ENCODE assay signal across 10 mouse cellular contexts in genomic region chr9:46302142-46302541, GRCm38 (mm10). TPM values are rescaled to one million over a fixed set of nuclear protein-coding genes. Genes with fewer than 3 reads are reported as not detected.
DNase-seq lines count a peak whose midpoint lies in the region; ATAC-seq and TF ChIP-seq lines count a peak whose summit lies in the region.
"Had no signal": no experiment of that assay in that cellular context is flagged by ENCODE, and none has a peak within 500 bp of the region (broad histone marks: within the 10 kb centered on the region; RNA-seq: fewer than 3 reads in every experiment).

No protein-coding gene starts in this region.

- no peak overlapping the region for H3K4me2 ChIP-seq in intestine, postnatal 0 days (replicated peaks; ENCODE audit: low read depth)
- H3K4me2 ChIP-seq in intestine, embryonic 15.5 days (replicated peaks) = no peak overlapping the region
- no peak overlapping the region for H3K4me2 ChIP-seq in midbrain, embryonic 15.5 days
- H3K4me2 ChIP-seq: embryonic facial prominence, embryonic 13.5 days had no signal

- intact Hi-C loops in left cerebral cortex, adult 2 months (cut with DNase I) = no loop called here

- no peak overlapping the region for H3K9ac ChIP-seq in intestine, postnatal 0 days (ENCODE audit: low read depth, low read length)
- H3K9ac ChIP-seq in intestine, embryonic 15.5 days = no peak overlapping the region
- no peak overlapping the region for H3K9ac ChIP-seq in midbrain, embryonic 15.5 days
- H3K9ac ChIP-seq: embryonic facial prominence, embryonic 13.5 days had no signal

- 5% methylated on average over 2 of the region's 2 CpGs for WGBS in intestine, postnatal 0 days
- 9% methylated on average over 2 of the region's 2 CpGs for WGBS in intestine, embryonic 15.5 days
- WGBS in cerebellum, adult 2 months = 11% methylated on average over 2 of the region's 2 CpGs
- WGBS in midbrain, embryonic 15.5 days = 6% methylated on average over 2 of the region's 2 CpGs
- whole genome bisulfite sequencing in thymus, adult 2 months = 11% methylated on average over 2 of the region's 2 CpGs

- ATAC-seq in intestine, postnatal 0 days = no peak
- no peak; the same call in 1 of the 2 replicates for ATAC-seq in intestine, embryonic 15.5 days
- ATAC-seq in midbrain, embryonic 15.5 days (replicated peaks) = peak; percentile 48; the same call in 1 of the 2 replicates

- no peak overlapping the region for H3K4me3 ChIP-seq in intestine, postnatal 0 days (ENCODE audit: low read depth, low read length)
- no peak overlapping the region for H3K4me3 ChIP-seq in intestine, embryonic 15.5 days (replicated peaks)
- H3K4me3 ChIP-seq in cerebellum, adult 2 months (replicated peaks; ENCODE audit: insufficient read depth, low read depth, low read length) = no peak overlapping the region
- H3K4me3 ChIP-seq in left cerebral cortex, adult 2 months = no peak overlapping the region
- no peak overlapping the region for H3K4me3 ChIP-seq in midbrain, embryonic 15.5 days
- H3K4me3 ChIP-seq in thymus, adult 2 months (ENCODE audit: control insufficient read depth, insufficient read depth, low read length) = no peak overlapping the region
- H3K4me3 ChIP-seq: embryonic facial prominence, embryonic 13.5 days had no signal

- H3K27me3 ChIP-seq in intestine, postnatal 0 days (replicated peaks; ENCODE audit: control insufficient read depth, insufficient read depth, low read length) = no peaks in the 10 kb centered on the region
- no peaks in the 10 kb centered on the region for H3K27me3 ChIP-seq in intestine, embryonic 15.5 days (replicated peaks)
- no peaks in the 10 kb centered on the region for H3K27me3 ChIP-seq in cerebellum, adult 2 months (ENCODE audit: control insufficient read depth, insufficient read depth, low read length)
- H3K27me3 ChIP-seq in midbrain, embryonic 15.5 days (replicated peaks) = no peaks in the 10 kb centered on the region
- no peaks in the 10 kb centered on the region for H3K27me3 ChIP-seq in thymus, adult 2 months (ENCODE audit: control insufficient read depth, insufficient read depth, low read length)
- H3K27me3 ChIP-seq: embryonic facial prominence, embryonic 13.5 days had no signal

- TF ChIP-seq POLR2A in cerebellum, adult 2 months (IDR thresholded peaks at IDR 0.05; ENCODE audit: borderline replicate concordance, insufficient read depth, low read length) = no peak
- no peak for TF ChIP-seq POLR2A in thymus, adult 2 months (IDR thresholded peaks at IDR 0.05; ENCODE audit: control insufficient read depth, extremely low read depth, insufficient read depth, low read length, poor library complexity)

- TF ChIP-seq CTCF in intestine, postnatal 0 days (IDR thresholded peaks at IDR 0.05; ENCODE audit: low read depth) = peak; percentile 93
- peak; percentile 95 for TF ChIP-seq CTCF in cerebellum, adult 2 months (IDR thresholded peaks at IDR 0.05; ENCODE audit: borderline replicate concordance, insufficient read depth, low read depth, low read length)
- TF ChIP-seq CTCF in left cerebral cortex, adult 2 months (IDR thresholded peaks at IDR 0.05) = peak; percentile 97
- TF ChIP-seq CTCF in thymus, adult 2 months (IDR thresholded peaks at IDR 0.05; ENCODE audit: borderline replicate concordance, control insufficient read depth, extremely low read depth, insufficient read depth, low read length, poor library complexity) = no peak

- H3K9me3 ChIP-seq in intestine, postnatal 0 days (ENCODE audit: control insufficient read depth) = no peaks in the 10 kb centered on the region
- no peaks in the 10 kb centered on the region for H3K9me3 ChIP-seq in intestine, embryonic 15.5 days
- no peaks in the 10 kb centered on the region for H3K9me3 ChIP-seq in midbrain, embryonic 15.5 days
- H3K9me3 ChIP-seq: embryonic facial prominence, embryonic 13.5 days had no signal

- DNase-seq in ES-CJ7 (ENCODE audit: low read depth, low spot score) = peak; percentile 73
- DNase-seq in cerebellum, adult 2 months = peak; percentile 38 to 61
- DNase-seq in frontal cortex, postnatal 10 days (ENCODE audit: low spot score in 2 of 2) = peak; percentile 30 to 64
- peak; percentile 43 to 68 for DNase-seq in left cerebral cortex, adult 2 months (ENCODE audit: extremely low spot score in 1 of 2, low spot score in 2 of 2)
- DNase-seq in thymus, adult 2 months = peak; percentile 58

- H3K4me1 ChIP-seq in intestine, postnatal 0 days (replicated peaks; ENCODE audit: control insufficient read depth, insufficient read depth, low read length) = no peaks in the 10 kb centered on the region
- H3K4me1 ChIP-seq in intestine, embryonic 15.5 days (replicated peaks) = no peaks in the 10 kb centered on the region
- H3K4me1 ChIP-seq in cerebellum, adult 2 months (ENCODE audit: control insufficient read depth, insufficient read depth, low read length) = no peaks in the 10 kb centered on the region
- no peaks in the 10 kb centered on the region for H3K4me1 ChIP-seq in midbrain, embryonic 15.5 days
- H3K4me1 ChIP-seq in thymus, adult 2 months (replicated peaks; ENCODE audit: control insufficient read depth, insufficient read depth, low read length) = no peaks in the 10 kb centered on the region
- H3K4me1 ChIP-seq: embryonic facial prominence, embryonic 13.5 days had no signal

- no peak overlapping the region for H3K27ac ChIP-seq in intestine, postnatal 0 days (ENCODE audit: low read depth, low read length)
- no peak overlapping the region for H3K27ac ChIP-seq in intestine, embryonic 15.5 days
- no peak overlapping the region for H3K27ac ChIP-seq in cerebellum, adult 2 months (ENCODE audit: insufficient read depth, low read length)
- no peak overlapping the region for H3K27ac ChIP-seq in left cerebral cortex, adult 2 months
- H3K27ac ChIP-seq in midbrain, embryonic 15.5 days = no peak overlapping the region
- no peak overlapping the region for H3K27ac ChIP-seq in thymus, adult 2 months (ENCODE audit: control insufficient read depth, insufficient read depth, low read length)
- H3K27ac ChIP-seq: embryonic facial prominence, embryonic 13.5 days; macrophage had no signal

- H3K36me3 ChIP-seq in intestine, postnatal 0 days (ENCODE audit: control insufficient read depth, insufficient read depth) = peaks cover 23% of the 10 kb centered on the region
- H3K36me3 ChIP-seq in intestine, embryonic 15.5 days = peaks cover 16% of the 10 kb centered on the region
- H3K36me3 ChIP-seq in midbrain, embryonic 15.5 days (replicated peaks) = peaks cover 15% of the 10 kb centered on the region; the same call in 1 of the 2 replicates
- peaks cover 15% of the 10 kb centered on the region; the same call in 1 of the 2 replicates for H3K36me3 ChIP-seq in thymus, adult 2 months (ENCODE audit: control insufficient read depth, insufficient read depth, low read length)

RNA-seq across cellular contexts. Expression of gene 4931429L15Rik, which starts 17.6 kb away (rescaled TPM):
- polyA plus RNA-seq in intestine, postnatal 0 days (2015; fragmentation: Nextera tagmentation; extraction: Ambion mirVana) = not detected in 2 replicates
- polyA plus RNA-seq in intestine, embryonic 15.5 days (2015; fragmentation: Nextera tagmentation; extraction: Ambion mirVana) = not detected in 2 replicates
- polyA plus RNA-seq in cerebellum, adult 2 months (2012; rRNA removed) = not detected in 2 replicates
- total RNA-seq in left cerebral cortex, adult 2 months (2021) = not detected
- polyA plus RNA-seq in midbrain, embryonic 15.5 days (2015; fragmentation: Nextera tagmentation; extraction: Ambion mirVana) = not detected in 2 replicates
- polyA plus RNA-seq in thymus, adult 2 months (2012; rRNA removed) = 0.07 TPM in 1 of 2 replicates, not detected in the other
- polyA plus RNA-seq: embryonic facial prominence, embryonic 13.5 days; macrophage had no signal

RNA-seq across cellular contexts. Expression of gene Bud13, which starts 19.3 kb away (rescaled TPM):
- polyA plus RNA-seq in intestine, postnatal 0 days (2015; fragmentation: Nextera tagmentation; extraction: Ambion mirVana) = 6.4 and 8.0 TPM in 2 replicates
- polyA plus RNA-seq in intestine, embryonic 15.5 days (2015; fragmentation: Nextera tagmentation; extraction: Ambion mirVana) = 19.7 and 20.0 TPM in 2 replicates
- 11.9 and 12.8 TPM in 2 replicates for polyA plus RNA-seq in cerebellum, adult 2 months (2012; rRNA removed)
- total RNA-seq in left cerebral cortex, adult 2 months (2021) = 10 to 100 TPM; 10.4 to 11.0 TPM
- polyA plus RNA-seq in midbrain, embryonic 15.5 days (2015; fragmentation: Nextera tagmentation; extraction: Ambion mirVana) = 17.9 and 18.3 TPM in 2 replicates
- polyA plus RNA-seq in thymus, adult 2 months (2012; rRNA removed) = 19.9 and 22.7 TPM in 2 replicates

RNA-seq across cellular contexts. Expression of gene Zpr1, which starts 29.3 kb away (rescaled TPM):
- polyA plus RNA-seq in intestine, postnatal 0 days (2015; fragmentation: Nextera tagmentation; extraction: Ambion mirVana) = 21.6 and 24.4 TPM in 2 replicates
- polyA plus RNA-seq in intestine, embryonic 15.5 days (2015; fragmentation: Nextera tagmentation; extraction: Ambion mirVana) = 57.2 and 63.2 TPM in 2 replicates
- polyA plus RNA-seq in cerebellum, adult 2 months (2012; rRNA removed) = 37.9 and 40.3 TPM in 2 replicates
- 10 to 100 TPM; 38.6 to 38.9 TPM for total RNA-seq in left cerebral cortex, adult 2 months (2021)
- 60.1 and 64.0 TPM in 2 replicates for polyA plus RNA-seq in midbrain, embryonic 15.5 days (2015; fragmentation: Nextera tagmentation; extraction: Ambion mirVana)
- 25.9 and 28.7 TPM in 2 replicates for polyA plus RNA-seq in thymus, adult 2 months (2012; rRNA removed)

RNA-seq across cellular contexts. Expression of gene Apoa5, which starts 33.7 kb away (rescaled TPM):
- 0.56 and 0.64 TPM in 2 replicates for polyA plus RNA-seq in intestine, postnatal 0 days (2015; fragmentation: Nextera tagmentation; extraction: Ambion mirVana)
- 0.38 TPM in 2 replicates for polyA plus RNA-seq in intestine, embryonic 15.5 days (2015; fragmentation: Nextera tagmentation; extraction: Ambion mirVana)
- not detected in 2 replicates for polyA plus RNA-seq in cerebellum, adult 2 months (2012; rRNA removed)
- not detected for total RNA-seq in left cerebral cortex, adult 2 months (2021)
- not detected in 2 replicates for polyA plus RNA-seq in midbrain, embryonic 15.5 days (2015; fragmentation: Nextera tagmentation; extraction: Ambion mirVana)
- polyA plus RNA-seq in thymus, adult 2 months (2012; rRNA removed) = 0.09 and 3.4 TPM in 2 replicates
- polyA plus RNA-seq: embryonic facial prominence, embryonic 13.5 days; macrophage had no signal
